Mouse (Mus musculus): ENCODE data around the gene Mrps34. TPM values are rescaled to one million over a fixed set of nuclear protein-coding genes. Genes with fewer than 3 reads are reported as not detected.

Gene Mrps34
- total RNA-seq (2022), result 10 to 100 TPM; 65.0 to 73.3 (median 69.1) TPM

DNA sequence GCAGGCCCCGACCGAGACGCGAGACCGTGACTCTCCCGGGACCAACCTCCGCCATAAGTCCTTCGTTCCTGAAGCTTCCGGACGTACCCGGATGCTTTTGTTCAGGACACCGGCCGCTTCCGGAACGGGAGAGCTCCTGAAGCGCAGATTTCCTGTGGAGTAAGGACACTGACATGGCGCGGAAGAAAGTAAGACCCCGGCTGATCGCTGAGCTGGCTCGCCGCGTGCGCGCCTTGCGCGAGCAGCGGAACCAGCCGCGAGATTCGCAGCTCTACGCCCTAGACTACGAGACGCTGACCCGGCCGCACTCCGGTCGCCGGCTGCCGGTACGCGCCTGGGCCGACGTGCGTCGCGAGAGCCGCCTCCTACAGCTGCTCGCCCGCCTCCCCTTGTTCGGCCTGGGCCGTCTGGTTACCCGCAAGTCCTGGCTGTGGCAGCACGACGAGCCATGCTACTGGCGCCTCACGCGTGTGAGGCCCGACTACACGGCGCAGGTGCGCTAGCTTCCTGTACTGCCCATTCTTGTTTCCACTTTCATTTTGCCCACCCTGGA lies at the start of gene Mrps34, which contains the start of gene Eme2:
Mrps34 (plus strand) TSS at position 122 of the 553 bp plus-strand sequence.
Eme2 (minus strand) TSS at position 93 of the 553 bp plus-strand sequence.
- peak in 1 of 2 experiments; percentile 75 for DNase-seq (ENCODE audit: low spot score in 2 of 2)

DNA sequence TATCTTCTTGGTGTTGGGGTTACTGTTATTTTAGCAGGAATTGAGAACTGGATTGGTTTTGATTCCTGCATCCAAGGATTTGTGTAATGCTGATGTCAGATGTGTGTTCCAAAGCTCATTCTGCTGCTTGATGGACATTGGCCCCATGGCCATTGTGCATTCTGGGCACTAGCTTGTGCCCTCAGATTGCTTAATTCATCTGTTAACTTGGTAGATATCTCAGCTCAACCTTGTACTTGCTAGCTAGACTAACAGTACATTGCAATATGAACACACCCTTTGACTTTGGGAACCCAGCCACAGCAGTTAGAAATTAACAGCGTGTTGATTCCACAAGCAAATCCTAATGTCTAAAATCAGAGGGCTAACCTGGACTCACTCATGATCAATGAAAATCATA lies 47.5 kb upstream of the Mrps34 start:
- no peak for DNase-seq (ENCODE audit: low spot score in 2 of 2)

DNA sequence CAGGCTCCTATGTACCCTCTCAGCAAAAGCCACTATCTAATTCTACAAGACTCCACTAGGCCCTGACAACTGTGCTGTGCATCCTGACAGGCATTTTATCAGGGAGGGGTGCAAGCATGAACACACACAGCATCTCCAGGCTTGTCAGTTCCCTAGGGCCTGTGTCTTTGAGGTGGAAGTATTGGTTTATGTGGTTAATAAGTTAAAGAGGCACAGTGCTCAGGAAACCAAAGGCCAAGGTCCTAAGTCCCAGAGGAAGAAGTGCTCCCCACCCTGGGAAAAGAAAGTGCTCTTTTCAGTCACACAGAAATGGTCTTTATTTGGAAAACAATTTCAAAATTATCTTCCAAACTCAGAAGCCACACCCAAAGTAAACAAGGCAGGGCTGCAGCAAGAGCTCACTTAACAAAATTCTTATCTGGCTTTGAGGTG lies 46.3 kb upstream of the Mrps34 start:
- no peak for DNase-seq (ENCODE audit: low spot score in 2 of 2)

DNA sequence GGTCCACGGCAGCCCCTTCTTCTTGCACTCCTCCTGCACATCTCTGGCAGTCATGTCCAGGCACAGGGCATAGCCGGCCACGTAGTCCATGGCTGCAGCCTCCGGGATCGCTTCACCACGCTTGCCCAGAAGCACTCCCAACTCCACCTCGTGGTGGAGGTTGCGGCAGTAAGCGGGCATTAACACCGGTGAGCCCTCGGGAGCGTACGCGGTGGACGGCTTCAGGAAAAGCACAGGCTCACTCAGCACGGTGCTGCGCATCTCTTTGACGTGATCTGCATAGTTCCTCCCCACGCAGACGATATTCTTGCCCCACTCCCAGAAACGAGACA lies 45.2 kb upstream of the Mrps34 start:
- DNase-seq (ENCODE audit: low spot score in 2 of 2), result no peak

DNA sequence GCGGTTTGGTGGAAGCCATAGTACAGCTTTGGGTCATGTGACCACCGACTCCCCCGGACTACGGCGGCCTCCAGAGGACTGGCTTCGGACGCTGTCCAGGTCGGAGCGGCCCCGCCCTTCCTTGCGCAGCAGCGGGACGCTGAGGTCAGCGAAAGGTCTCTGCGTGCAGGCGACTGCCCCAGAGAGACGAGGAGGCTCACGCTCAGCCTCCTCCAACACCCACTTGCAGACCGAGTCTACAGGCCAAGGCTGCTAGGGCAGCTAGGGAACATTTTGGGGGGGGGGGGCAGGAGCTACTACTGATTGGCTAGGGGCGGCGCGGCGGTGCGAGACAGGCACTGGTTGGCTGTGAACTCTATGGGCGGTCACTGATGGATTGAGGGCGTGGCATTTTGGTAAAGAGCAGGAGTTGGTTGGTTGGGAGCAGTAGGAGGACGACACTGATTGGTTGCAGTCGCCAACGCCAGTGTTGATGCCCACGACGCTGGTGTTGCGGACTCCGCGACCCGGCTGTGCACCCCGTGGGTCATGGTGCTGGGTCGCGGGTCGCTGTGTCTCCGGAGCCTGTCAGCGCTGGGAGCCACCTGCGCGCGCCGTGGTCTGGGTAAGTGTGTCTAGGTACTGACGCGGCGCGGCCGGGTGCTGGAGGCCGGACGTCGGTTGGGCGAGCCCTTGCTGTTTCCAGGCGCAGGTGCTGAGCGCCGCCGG lies 44.7 kb upstream of the Mrps34 start, which contains the start of gene Fahd1:
Fahd1 (minus strand) TSS at position 300 of the 708 bp plus-strand sequence.
- DNase-seq (ENCODE audit: low spot score in 2 of 2), result peak; percentile 94 to 97

DNA sequence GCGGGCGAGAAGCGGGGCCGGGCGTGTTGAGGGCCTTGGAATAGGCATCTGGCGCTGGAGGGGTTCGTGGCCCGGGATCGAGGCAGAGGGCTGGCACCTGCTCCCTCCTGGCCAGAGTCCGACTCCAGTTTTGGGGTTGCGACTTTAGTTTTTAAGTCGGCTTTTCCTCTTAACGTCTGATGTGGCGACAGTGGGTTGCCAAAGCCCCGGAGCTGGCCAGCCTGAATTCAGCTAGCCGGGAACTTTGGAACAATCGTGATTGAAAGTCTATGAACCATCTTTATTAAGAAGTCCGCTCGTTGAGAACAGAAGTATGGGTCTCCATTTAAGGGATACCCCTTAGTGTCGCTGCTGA lies 44.2 kb upstream of the Mrps34 start:
- DNase-seq (ENCODE audit: low spot score in 2 of 2), result no peak

DNA sequence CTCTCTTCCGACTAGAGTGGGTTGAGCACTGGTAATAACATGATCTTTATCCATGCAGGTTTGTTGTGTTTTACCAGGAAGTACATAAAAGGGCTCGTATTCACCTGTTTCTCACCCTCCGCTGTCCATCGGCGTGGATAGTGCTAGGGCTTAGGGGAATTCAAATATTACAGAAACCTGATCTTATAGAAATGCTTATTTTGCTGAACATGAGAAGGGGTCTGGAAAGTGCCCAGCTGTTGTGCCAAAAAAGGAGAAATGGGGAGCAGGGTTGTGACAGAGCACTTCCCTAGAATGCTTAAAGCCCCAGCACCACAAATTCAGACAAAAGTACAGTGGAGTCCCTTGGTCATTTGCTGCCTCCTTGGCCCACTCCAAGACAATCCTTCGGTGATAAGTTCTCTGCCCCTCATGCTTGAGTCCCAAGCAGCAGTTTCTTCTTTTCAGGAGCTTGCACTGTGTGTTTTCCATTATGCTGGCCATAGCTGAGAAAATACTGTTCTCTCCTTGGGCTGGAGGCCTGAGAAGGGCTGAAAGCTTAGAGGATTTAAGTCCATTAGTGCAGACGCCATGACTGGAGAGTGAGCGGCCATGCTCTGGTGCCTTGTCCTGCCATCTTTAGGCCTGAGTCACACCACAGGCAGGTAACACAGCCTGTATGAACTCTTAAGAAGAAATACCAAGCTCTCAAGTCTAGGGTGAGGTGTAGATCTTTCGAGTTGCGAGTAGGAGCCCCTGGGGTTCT lies 43.4 kb upstream of the Mrps34 start:
- DNase-seq (ENCODE audit: low spot score in 2 of 2), result no peak

DNA sequence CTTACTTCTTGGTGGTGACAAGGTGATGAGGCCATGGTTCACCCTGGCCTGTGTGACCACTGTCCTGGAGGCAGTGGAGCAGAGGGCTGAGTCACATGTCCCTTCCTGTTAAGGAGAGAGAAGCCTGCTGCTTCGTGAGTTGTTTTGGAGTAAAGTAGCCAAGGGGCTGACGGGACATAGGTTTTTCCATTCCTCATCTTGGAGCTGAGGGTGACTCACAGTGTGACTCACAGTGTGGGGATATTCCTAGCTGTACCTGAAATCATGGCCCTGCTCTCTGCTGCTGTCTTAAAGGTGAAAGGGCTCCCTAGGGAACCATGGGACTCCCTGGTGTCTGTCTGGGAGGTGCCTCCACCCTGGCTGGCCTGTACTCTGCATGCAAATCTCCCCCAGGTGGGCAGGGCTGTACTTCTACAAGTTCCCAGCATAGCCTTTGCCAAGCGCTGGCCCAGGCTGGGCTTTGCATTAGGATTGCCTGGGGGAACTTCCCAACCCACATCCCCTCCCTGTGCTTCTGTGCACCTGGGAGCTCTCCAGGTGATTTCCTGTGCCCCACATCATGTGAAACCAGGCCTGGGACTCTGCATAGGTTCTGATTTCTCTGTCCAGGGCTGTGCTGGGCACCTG lies 39.0 kb upstream of the Mrps34 start:
- no peak for DNase-seq (ENCODE audit: low spot score in 2 of 2)

DNA sequence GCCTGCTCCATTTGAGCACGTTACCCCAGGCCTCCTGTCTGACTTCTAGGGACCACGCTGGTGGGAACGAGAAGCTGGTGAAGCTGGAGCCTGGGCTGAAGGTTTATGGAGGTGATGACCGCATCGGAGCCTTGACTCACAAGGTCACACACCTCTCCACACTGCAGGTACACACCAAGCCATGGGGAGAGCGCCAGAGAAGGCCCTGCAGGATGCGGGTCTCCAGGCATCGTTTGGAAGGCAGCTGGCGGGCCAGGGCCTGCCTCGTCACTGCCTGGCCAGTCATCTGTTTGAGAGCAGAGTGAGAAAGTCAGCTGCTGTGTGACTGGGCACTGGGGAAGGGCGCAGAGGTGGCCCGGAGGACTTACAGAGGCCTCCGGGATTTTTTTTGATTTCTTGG lies 38.3 kb upstream of the Mrps34 start:
- DNase-seq (ENCODE audit: low spot score in 2 of 2), result no peak

DNA sequence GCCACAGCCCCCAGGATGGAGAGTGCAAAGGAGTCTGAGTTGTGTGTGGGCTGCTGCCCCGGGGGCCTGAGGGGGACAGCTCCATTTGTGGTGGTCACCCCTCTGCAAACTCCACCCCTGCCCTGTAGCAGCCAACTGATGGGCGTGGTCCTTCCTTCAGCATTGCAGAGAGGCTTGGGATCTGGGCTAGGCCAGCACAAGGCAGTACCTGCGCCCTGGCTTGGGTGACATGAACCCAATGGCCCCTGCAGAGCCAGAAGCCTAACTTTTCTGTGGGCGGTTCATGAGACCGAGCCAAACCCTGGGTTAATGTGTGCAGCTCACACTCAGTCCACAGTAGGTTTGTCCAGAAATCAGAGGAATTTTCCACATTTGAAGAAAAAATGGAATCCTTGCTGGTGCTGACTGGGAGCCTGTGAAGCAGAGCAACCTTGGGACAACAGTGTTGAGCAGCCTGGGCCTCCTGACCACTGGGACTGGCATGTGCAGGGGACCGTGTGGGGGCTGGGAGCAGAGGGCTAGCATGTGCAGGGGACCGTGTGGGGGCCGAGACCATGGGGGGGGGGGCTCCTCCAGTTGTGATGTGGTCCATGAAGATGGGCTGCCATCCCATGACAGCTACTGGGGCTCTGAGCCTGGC lies 37.0 kb upstream of the Mrps34 start:
- no peak for DNase-seq (ENCODE audit: low spot score in 2 of 2)

DNA sequence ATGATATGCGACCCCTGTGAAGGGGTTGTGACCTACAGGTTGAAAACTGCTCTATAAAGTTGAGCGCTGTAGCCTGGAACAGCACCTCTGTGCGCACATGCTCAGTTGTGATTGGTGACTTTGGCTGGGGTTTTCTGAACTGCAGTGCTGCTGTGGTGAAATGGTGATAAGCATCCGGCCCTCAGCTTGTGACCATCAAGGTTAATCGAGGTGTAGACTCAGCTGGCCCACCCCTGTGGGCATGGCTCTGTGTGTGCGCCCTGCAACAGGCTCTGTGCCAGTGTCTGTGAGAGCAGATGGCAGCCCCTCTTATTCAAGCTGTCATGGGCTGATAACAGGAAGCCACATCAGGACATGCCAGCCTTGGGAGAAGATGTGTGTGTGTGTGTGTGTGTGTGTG lies 35.9 kb upstream of the Mrps34 start:
- no peak for DNase-seq (ENCODE audit: low spot score in 2 of 2)

DNA sequence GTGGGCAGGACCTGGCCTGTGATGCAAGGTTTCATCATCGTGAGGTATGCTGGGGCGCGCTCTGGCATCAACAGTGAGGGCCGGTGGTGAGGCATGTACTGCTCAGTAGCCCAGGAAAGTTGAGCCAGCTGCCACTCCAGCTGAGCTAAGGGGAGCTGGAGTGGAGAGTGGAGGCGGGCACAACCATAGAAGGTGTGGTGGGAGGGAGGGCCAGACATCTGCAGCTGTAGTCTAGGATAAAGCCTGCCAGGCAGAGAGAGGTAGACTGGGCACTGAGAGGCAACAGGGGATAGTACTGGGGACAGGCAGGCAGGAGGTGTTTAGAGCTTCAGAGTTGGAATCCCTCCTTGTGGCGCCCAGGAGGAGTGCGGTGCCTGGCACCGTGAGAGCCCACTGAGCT lies 34.8 kb upstream of the Mrps34 start:
- no peak for DNase-seq (ENCODE audit: low spot score in 2 of 2)

DNA sequence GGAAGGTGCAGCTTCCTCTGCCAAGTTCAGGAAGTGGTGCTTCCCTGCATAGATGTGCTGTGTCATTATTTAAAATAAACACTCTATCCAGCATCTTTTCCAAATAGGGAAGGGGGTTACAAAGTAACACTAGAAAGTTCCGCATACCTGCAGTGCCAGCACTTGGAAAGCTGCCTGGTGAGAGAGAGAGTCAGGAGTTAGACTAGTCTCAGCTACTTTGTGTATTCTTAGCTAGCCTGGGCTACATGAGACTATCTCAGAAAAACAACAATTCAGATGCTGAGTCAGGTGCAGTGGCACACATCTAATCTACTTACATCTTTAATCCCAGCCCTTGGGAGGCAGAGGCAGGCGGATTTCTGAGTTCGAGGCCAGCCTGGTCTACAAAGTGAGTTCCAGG lies 33.1 kb upstream of the Mrps34 start:
- DNase-seq (ENCODE audit: low spot score in 2 of 2), result no peak

DNA sequence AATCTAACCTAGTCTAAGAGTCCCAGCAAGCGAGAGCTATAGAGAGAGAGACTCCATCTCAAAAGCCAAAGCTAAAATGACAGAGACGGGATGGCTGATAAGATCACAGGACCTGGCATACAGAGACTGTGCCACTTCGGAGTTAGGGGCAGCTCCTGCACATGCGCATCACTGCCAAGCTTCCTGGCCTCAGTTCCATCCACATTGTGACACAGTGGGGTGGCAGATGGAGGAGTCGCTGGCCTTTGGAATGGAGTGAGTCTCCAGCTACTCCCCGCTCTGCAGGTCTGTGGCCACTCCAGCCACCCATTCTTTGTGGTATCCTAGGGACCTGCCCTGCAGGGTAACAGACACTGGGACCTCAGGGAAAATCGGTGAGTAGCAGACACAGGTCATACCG lies 29.1 kb upstream of the Mrps34 start, which contains the start of gene Igfals:
Igfals (plus strand) TSS at position 222 of the 400 bp plus-strand sequence.
- DNase-seq (ENCODE audit: low spot score in 2 of 2), result no peak

DNA sequence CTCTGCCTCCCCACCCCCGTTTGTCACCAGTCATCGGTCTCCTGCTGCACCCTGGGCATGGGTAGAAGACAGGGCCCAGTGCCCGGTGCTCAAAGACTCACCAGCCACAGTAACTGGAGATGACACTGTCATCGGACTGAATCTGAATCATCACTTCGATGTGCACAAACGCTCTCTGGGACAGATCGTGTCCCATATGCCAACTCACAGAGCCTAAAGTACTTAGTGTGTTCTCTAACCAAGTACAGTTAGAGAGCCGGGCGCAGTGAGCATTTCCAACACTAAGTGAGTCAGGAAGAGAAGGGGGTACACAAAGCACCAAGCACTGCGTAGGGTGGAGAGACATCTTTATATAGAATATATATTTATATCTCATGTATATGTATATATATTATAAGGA lies 27.0 kb upstream of the Mrps34 start:
- DNase-seq (ENCODE audit: low spot score in 2 of 2), result no peak

DNA sequence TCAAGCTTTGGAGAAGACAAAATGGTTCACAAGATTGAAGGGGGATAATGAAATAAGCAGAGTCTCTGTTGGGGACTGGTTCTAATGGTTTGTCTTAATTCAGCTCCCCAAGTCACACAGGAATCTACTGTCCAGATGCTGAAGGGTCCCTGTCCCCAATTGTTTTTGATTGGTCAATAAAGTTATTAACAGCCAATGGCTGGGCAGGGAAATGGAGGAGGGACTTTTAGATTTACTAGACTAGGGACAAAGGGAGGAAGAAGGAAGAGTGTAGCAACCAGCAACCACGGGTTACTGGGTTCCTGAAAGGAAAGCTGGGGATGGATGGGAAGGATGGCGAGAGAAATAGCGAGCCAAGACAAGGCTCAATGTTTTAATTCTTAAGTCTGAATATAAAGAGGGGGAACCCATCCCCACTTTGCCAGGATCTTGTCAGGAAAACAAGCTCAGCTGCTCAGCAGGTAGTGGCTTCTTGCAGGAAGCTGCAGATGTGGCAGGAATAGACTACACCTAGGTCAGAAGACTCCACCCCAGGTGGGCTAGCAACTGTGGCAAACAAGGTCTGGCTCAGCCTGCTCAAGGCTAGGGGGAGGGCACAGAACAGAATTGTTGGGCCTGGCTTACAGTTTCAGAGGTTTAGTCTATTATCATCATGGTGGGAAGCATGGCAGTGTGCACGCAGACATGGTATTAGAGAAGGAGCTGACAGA lies 21.1 kb upstream of the Mrps34 start:
- DNase-seq (ENCODE audit: low spot score in 2 of 2), result no peak

DNA sequence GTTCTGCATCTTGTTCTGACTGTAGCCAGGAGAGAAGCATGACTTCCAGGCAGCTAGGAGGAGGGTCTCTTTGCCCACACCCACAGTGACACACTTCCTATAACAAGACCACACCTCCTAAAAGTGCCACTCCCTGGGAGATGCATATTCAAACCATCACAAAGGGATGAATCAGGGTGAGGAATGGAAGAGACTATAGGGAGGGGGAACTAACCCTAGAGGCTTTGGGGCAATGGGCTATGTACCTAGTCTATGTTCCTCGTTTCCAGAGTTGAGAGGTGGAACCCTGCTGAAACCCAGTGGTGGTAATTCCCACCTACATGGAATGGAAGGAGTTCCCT lies 20.5 kb upstream of the Mrps34 start:
- no peak for DNase-seq (ENCODE audit: low spot score in 2 of 2)

DNA sequence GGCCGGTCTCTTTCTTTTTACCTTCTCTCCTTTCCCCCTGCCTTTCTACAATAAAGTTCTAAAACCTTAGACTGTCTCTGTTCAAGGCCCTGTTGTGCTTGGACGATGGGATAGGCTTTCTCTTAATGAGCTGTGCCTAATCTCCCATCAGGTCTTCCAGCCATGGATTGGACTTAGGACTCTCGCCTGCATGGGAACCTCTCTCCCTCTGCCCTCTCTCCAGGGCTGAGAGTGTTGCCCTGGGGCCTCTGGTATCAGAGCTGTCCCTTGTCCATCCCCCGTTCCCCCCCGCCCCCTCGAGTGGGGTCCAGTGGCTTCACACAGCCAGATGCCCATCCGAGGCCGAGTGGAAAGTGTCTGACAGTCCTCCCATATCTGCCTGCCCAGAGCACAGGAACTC lies 19.9 kb upstream of the Mrps34 start:
- DNase-seq (ENCODE audit: low spot score in 2 of 2), result no peak

DNA sequence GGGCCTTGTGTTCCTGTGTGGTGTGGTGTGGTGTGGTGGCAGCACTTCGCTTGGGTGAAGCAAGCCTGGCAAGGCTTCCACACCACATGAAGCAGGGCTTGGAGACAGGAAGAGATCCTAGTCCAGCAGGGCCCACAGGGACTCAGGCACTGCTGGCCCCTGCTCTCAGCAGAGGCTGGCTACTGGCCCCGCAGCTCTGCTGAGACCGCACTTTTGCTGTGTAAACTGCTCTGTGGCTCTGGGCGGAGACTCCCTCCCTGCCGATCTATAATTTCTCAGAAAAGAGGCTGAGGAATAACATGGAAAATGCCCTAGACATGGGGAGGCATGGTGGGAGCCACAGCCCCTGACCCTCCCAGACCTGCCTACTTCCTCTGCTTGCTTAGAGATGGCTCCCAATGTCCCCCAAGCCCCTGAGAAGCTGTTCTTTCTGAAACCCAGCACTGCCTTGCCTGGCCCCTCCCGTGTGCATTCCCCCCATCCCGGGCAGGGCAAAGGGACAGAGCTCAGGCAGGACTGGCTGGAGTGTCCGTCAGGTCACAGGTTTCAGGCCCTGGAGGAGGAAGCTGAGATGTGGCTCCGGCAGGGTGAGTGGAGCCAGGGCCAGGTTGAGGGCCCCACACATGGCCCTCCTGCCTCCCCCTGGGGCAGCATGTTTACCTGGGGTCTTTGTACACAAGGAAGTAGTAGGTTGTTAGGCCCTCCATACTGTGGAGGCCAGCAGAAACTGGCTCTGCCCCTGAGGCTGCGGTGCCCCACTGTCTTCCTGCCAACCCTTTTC lies 17.4 kb upstream of the Mrps34 start:
- DNase-seq (ENCODE audit: low spot score in 2 of 2), result no peak

DNA sequence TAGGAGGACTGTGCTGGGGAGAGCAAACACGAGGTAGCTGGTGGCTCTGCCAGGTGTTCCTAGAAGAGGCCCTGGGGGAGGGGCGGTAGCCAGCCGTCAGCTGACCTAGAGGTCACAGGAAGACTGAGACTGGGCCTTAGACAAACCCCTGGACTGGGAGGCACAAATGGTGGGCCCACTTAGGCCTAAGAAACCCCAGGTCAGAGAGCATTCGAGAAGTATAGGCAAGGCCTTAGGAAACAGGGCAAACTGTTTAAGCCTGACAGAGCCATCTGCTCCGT lies 16.9 kb upstream of the Mrps34 start:
- no peak for DNase-seq (ENCODE audit: low spot score in 2 of 2)

DNA sequence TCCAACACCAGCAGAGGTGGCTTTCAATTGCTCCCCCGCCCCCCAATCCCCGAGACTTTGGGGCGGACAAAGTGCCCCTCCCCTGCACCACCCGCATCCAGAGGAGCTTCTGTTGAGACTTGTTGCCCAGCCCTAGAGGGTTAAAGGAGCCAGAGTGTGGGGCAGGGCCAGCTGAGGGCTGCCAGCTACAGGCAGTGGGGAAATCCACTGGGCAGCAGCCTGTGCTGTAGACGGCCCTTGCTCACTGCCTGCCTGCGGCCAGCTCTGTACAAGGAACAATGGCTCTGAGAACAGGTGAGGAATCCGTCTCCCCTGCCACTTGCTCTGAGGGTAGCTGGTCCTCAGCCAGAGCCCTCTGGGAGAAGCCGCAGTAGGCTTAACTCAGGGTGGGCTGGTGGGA lies 16.4 kb upstream of the Mrps34 start:
- DNase-seq (ENCODE audit: low spot score in 2 of 2), result no peak

All from left cerebral cortex, adult 8-10 months (tissue).